Mouse (Mus musculus): ENCODE results near the gene Rbm34.
A peak's percentile ranks its signal among the peaks of the same experiment; 100 is the strongest.

Rbm34 gene

DNA sequence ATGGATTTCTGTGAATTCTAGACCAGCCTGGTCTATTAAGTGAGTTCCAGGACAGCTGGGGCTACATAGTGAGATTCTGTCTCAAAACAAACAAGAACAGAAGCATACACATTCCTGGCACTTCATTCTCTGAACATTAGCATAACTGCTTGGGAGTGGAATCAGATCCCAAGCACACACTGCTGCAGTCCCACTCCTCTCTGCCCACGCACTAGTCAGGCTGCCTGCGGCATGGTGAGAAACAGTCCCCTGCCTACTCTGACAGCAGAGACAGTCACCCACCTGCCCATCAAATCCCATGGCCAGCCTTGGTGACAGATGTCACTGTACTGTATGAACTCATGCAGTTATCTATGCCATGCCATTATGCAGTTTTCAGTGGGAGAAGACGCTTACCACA is 9.4 kb downstream of the Rbm34 start:
- DNase-seq (ENCODE audit: inconsistent ontology term), result no peak

DNA sequence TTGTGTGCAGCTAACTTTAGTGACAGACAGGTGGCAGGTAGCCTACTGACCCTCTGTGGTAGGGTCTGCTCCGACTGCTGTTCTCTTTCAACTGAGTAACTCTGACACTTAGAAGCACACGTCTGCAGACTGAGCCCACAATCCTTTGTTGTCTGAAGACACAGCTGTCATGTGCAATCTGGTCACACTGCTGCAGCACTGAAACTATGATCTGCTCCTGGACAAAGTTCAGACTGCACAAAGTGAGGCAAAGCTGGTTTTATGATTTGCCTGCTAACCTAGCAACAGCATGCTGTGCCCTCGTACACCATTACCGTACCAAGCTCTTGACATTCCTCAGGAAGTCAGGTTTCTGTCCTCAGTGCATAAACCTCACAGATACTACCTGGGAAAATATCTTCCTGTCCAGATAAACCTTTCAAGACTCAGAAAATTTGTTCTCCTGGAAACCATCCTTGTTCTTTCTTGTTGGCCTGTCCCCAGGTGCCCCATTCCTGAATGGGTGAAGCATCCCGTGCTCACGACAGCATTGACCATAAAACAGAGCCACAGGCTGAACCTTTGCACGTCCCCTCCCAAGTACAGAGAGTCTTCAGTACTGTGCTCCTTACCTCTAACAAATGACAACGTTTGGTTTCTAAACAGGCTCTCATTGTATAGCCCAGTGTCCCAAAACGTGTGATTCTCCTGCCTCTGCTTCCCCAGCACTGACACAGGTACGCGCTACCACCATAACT is 18.8 kb downstream of the Rbm34 start:
- no peak for DNase-seq (ENCODE audit: inconsistent ontology term)

DNA sequence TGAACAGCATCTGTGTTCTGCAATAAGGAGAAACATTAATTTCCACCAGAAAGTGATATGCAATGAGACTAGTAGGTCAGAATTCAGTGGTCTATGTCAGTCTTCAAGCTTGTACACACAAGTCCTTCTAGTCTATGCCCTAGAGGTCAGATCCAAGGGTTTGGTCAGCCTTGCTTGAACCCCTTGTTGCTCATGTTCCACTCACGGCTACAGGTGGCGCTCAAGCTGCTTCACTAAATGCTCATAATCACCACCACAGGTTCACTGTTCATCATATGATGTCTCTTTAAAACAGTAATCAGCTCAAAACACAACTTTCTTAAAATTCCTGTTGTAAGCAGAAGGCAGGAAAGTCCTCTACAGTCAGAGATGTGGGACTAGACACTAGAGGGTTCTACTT is 21.3 kb downstream of the Rbm34 start:
- DNase-seq (ENCODE audit: inconsistent ontology term), result no peak

DNA sequence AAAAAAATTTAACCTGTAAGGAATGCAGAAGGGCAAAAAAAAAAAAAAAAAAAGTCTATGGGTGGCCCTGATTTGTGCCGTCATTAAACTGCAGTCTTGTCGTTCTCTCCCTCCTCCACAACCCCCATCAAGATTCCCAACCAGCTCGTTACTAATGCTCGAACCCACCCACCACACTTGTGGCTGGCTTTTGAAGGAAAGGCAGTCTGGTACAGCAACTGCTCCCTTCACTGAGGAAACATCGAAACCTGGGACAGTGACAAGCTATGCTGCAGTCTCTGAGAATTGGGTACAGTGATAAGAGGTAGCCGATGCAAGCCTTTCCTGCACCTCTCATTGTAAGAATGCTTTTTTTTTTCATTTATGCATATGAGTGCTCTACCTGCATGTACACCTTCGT is 24.4 kb downstream of the Rbm34 start:
- DNase-seq (ENCODE audit: inconsistent ontology term), result no peak

DNA sequence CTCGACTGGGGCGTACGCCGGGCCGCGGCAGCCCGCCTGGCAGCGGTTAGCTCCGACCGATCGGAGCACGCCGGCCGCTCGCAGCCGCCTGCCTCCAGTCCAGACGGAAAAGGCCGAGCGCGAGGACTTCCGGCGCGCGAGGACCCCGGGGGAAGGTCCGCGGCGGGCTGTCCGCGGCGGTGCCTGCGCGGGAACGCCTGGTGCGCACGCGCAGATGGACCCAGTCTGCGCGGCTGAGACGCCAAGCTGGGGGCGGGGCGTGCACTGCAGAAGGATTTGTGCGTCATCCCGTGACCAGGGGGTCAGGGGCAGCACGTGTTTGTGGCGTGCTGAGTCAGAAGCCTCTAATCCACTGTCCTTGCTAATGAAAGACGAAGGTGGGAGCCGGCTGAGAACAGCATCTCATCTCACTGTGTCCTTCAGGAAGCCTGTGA is 25.1 kb downstream of the Rbm34 start, which contains the start of gene Tomm20:
Gene Tomm20, minus strand, starts transcription at position 115 of the 434 bp plus-strand sequence.
- DNase-seq (ENCODE audit: inconsistent ontology term), result peak; percentile 98

DNA sequence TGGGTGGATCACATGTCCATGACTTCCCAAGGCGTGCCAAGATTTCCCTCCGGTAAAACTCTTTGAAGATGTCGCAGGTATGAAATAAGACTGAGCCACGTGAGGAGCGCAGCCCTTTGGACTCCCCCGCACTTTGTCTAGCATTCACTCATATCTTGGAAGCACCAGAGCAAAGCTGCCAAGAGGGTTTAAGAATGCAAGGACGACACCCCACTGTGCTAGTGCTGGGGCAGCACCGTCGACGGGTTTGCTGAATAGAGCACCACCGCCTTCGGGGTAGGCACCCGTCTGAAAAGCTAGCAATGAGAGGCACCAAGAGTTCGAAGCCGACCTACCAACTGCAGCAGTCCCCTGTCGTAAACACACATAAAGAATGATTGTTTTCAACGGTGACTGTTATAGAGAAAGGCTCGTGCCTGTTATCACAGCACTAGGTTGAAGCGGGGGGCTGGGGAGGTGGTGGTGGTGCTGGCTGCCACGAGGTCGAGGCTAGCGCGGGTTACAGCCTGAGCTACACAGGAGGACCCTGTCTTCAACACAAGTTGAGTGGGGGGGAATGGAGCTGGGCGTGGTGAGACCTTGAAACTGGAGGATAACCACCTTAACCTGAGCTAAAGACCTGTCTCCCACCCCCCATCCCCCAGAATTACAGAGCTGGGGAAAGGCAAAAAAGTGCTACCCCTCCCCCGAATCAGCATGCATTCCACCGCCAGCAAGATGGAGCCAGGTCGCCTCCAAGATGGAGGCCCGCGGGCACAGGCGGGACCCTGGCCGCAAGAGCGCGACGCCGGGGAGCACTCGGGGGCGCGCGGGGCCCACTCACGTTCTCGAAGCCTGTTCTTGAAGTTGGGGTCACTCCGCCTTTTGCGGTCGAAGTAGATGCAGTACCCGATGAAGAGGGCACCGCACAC is 25.8 kb downstream of the Rbm34 start:
- DNase-seq (ENCODE audit: inconsistent ontology term), result peak; percentile 72

DNA sequence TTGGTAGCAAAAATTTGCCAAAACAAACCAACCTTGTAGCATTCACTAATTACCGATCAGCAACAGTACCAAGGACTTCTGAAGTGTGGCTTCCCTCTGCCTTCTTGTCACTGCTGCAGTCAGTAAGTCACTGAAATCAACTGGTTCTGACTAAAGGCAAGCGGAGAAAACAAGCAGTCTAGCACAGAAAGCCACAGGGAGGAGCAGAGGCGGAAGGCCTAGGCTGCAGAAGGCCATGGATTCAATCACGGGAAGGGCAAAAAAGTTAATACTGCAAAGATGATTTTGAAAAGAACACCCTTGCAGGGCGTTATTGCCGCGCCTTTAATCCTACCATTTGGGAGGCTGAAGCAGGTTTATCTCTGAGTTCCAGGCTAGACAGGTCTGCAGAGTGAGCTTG is 27.3 kb downstream of the Rbm34 start:
- no peak for DNase-seq (ENCODE audit: inconsistent ontology term)

DNA sequence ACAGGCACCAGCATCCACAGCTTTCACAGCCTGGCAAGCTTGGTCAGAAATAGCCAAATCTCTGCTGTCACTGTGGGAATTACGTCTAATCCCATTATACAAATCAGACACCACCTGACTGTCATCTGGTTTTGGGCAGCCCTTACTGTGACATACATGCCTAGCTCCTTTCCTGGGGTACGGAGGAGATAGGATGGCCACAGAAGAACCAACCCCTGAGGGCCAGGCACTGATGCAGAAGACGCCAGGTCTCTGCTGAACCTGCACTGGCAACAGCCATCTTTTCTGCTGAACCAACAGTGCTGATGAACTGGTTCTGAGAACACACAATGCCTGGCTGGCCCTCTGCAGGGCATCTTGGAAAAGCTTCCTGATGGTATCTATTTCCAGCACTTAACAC is 33.5 kb downstream of the Rbm34 start:
- no peak for DNase-seq (ENCODE audit: inconsistent ontology term)

DNA sequence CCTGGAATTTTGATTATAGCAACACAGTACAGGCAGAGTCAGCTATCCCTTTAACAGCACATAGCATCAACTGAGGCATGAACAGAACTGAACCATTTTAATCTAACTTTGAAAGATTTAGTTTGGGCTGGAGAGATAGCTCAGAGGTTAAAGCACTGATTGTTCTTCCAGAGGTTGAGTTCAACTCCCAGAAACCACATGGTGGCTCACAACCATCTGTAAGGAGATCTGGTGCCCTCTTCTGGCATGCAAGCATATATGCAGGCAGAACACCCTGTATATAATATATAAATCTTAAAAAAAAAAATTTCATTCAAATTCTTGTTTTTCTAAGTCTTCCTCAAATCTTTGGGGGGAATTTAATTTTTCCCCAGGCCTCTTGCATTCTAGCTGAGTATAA is 34.9 kb downstream of the Rbm34 start:
- no peak for DNase-seq (ENCODE audit: inconsistent ontology term)

DNA sequence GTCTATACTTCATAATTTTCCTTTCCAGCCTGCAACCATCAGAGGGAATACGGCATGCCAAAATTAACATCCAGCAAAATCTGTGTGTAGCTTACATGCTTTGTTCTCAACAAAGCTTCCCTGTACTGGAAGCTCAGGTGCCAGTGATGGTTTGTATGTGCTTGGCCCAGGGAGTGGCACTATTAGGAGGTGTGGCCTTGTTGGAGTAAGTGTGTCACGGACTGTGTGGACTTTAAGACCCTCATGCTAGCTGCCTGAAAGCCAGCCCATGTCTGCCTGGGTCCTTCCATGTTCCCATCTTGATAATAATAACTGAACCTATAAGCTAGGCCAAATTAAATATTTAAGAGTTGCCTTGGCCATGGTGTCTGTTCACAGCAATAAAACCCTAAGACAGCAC is 35.5 kb downstream of the Rbm34 start:
- no peak for DNase-seq (ENCODE audit: inconsistent ontology term)

DNA sequence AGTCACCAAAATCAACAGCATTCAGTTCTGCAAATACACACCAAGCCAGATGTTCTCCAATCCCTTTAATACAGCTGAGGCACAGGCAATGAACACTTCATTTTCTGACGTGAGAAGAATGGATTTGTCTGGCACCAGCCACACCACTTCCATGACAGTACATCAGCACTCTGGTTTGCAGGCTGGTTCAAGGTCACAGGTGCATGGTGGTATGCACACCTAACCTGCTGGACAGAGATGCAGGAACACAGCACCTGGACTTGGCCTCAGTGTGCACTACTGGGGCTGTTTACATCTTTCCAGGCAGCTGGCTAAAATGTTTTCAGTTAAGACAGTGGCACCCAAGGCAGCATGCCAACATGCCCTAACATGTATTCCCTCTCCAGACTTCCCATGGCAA is 38.2 kb downstream of the Rbm34 start:
- DNase-seq (ENCODE audit: inconsistent ontology term), result no peak

DNA sequence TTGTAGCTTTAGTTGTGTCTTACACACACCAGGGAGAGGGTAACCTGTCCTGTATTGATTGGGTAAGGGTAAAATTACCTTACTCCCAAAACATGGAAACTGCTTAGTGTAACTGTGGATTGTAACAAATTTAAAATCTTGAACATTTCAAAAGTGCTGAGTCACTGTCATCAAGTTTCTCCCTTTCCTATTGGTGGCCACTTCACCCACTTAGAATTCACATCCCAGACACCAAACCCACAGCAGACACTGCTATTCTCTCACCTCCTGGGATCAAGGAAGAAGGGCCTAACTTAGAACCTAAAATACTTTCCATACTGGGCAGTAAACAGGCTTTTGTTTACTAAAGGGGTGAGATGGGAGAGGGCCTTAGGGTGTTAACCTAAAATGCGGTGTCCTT is 38.6 kb downstream of the Rbm34 start:
- DNase-seq (ENCODE audit: inconsistent ontology term), result no peak

DNA sequence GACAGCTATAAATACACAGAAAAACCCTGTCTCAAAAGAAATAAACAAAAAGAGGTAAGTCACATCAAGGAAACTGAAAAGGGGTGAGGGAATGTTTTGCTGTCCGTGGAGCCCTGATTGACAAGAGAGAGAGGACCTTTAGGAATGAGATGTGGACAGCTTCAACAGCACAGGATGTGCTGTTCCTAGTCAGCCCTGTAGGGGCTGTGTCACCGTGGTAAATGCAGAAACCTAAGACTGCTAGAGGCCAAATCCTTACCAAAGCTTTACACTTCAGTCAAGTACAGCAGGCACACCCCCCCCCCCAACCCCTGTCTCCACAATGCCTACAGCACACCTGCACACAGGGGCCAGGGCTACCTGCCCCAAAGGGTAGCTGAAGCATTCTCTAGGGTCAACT is 39.2 kb downstream of the Rbm34 start:
- no peak for DNase-seq (ENCODE audit: inconsistent ontology term)

DNA sequence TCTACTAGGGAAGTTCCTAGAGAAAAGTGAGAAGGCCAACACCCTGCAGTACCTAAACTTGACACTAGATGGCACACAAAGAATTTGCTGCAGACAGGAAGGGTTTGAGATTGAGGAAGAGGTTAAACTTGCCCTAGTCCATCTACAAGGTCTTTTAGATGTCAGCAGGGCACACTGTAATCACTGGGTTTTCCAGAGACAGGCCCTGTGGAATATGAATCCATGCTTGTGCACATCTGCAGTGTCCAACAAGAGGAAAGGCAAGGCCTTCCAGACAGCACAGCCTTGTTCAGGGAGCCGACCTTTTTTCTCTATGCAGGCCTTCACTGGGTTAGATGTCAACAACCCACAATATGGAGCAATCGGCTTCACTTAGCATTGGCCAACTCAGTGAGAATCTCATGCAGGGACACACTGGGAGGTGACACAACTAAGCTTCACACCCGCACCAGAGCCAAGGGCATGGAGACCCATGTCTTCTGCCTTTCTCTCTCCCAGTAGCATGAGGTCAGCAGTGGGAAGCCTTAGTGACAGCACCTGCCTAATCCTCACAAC is 41.2 kb downstream of the Rbm34 start:
- DNase-seq (ENCODE audit: inconsistent ontology term), result peak; percentile 45

DNA sequence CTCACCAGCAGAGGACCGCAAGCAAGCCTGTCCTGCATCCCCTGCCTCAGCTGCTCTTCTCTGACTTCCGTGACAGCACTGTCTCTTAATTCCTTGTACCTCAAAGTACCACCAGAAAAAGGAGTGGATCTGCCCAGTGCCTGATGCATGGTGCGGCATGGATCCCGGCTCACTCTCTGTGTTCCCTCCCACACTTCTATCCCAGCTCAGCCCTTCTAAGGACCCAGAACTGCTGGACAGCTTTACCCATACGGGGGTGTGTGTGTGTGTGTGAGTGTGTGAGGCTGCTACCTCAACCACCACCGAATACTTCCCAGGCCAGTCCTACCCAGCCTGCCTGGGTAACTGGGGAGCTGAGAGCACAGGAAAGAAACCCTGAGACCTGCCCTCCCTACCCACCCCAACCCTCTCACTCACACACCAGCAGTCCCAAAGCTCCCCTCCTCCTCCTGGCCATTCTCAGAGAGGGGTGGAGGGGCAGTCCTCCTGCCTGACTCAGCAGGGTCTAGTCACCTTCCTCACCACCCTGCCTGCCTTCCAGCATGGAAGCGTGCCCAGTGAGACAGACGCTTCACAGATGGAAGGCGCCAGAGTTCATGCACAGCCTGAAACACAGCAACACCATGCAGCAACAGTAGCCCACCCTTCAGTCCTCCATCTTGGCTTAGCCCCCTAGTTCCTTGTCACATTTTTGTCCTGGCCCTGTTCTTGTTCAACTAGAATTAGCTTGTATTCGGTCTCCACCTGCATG is 41.9 kb downstream of the Rbm34 start:
- peak; percentile 34 for DNase-seq (ENCODE audit: inconsistent ontology term)

DNA sequence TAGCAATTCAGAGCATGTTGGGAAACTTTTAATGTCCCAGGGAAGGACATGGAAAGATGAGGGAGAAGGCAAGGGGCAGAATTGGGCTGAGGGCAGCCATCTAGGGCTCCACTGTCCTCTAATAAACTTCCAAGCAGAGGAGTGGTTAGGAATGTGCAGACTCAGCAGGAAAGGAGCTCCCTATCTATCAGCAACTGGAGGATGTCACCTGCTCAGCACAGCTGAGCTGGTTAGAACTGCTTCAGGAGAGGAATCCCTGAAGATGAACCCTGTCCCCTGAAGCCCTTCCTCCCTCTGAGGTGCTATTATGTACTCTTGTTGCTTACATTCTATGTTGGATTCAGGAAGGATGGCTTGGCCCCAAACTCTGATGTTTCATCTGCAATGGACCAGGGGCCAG is 42.8 kb downstream of the Rbm34 start:
- no peak for DNase-seq (ENCODE audit: inconsistent ontology term)

DNA sequence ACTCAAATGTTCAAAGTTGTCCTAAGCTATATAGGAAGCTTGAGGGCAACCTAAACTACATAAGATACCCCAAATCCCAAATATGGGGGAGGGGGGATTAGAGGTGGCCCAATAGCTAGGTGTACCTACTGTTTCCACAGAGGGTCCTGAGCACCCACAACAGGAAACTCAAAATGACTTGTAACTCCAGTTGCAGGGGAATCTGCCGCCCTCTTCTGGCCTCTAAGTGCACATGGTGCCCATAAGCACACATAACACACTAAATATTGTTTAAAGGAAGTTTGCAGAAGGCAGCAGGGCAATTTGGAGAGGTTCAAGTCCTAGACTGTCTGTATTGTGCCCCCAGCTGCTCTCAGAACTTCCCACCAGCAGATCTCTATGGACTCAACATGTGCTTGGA is 43.8 kb downstream of the Rbm34 start:
- no peak for DNase-seq (ENCODE audit: inconsistent ontology term)

DNA sequence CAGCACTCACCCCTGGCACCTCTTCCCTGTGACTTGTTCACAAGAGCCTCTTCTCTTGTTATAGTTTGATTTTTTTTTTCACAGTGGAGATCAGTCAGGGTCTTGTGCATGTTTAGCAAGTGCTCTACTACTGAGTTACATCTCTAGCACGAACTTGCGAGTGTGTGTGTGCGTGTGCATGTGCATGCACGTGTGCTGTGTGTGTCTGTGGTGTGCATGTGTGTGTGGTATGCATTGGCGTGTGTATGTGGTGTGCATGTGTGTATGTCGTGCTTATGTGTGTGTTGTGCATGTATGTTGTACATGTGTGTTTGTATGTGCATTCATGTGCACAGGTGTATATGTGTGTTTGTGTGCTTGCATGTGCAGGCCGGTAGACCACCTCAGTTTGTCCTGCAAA is 47.9 kb downstream of the Rbm34 start:
- DNase-seq (ENCODE audit: inconsistent ontology term), result no peak

DNA sequence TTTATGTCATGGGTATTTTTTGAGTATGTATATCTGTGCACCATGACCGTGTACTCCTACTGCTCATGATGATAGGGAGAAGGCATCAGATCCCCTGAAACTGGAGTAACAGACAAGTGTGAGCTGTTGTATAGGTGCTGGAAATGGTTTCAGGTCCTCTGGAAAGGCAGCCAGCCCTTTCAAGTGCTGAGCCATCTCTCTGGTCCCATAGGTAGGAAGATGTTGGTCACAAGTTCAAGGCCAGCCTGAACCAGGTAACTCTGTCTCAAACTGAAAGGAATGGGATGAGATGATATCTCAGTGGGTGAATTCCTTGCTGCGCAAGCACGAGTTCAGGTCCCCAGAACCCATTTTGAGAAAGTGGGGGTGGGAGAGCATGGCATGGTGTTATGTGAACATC is 49.4 kb downstream of the Rbm34 start:
- no peak for DNase-seq (ENCODE audit: inconsistent ontology term)

DNA sequence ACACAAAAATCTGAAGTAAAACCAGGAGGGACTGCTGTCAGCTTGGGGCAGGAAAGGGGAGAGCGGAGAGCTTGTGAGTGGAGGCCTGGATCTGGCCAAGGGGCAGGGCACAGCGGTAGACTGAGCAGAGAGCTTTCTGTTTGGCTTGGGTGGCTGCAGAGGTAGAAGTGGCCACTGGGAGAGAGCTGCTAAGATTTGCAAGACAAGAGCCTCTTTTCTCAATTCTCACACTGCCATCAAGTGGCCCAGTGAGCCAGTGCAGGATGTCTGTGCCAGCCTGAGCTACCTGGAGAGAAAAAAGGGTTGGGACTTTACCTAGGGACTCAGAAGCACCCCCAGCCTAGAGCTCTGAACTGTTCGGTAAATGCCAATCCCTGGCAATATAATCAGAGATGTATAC is 50.0 kb downstream of the Rbm34 start:
- DNase-seq (ENCODE audit: inconsistent ontology term), result peak; percentile 84

DNA sequence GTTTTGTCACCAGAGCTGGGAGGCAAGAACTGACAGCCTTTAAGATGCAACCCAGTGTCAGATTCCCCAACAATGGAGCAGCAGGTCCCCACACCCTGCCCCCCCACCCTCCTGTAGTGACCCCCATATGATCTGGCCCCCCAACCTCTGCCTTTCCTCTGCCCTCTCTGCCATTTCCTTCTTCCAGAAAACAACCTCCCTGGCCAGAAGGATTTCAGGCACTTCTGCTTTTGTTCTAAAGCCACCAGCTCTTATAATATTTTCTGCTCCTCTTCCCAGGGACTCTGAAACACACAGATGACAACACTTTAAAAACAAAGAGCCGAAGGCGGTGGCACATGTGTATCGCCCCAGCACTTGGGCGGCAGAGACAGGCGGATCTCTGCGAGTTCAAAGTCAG is 50.5 kb downstream of the Rbm34 start:
- DNase-seq (ENCODE audit: inconsistent ontology term), result no peak

DNA sequence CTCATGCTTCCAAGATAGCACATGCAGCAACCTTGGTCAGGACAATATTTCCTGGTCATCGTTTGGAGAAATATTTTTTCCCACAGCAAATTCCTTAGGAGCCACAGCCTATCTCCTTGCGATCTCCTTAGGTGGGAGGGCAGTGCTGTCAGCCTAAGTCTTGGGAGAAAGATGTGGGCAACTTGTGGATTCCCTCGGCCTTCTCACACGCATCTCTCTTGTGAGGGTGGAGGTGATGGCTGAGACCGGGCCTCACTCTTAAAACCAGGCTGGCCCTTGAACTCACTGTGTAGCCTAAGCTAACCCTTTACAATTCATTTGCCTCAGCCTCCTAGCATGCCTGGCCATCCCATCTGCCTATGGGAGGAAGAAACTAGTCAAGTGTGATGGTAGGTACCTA is 51.2 kb downstream of the Rbm34 start:
- no peak for DNase-seq (ENCODE audit: inconsistent ontology term)
